Mouse (Mus musculus): ENCODE results near the gene Bbs4. TPM values are rescaled to one million over a fixed set of nuclear protein-coding genes. Genes with fewer than 3 reads are reported as not detected.

Gene Bbs4
- polyA plus RNA-seq (2012; rRNA removed): 0.66 and 0.90 TPM in 2 replicates

GRCm38 (mm10) chr9:59353253-59353639 lies at the start of gene Bbs4:
Gene Bbs4 (minus strand): TSS chr9:59353508.

GRCm38 (mm10) chr9:59290957-59291687 lies 62.2 kb downstream of the Bbs4 start, which contains the start of gene Adpgk:
Gene Adpgk (plus strand): TSS chr9:59291558.

Other genes starting within 250 kb of the Bbs4 start
- gene Adpgk, start 62.0 kb downstream of the Bbs4 start, polyA plus RNA-seq (2012; rRNA removed): 9.5 and 10.3 TPM in 2 replicates
- 3.2 and 4.1 TPM in 2 replicates for gene Arih1, start 133.1 kb upstream of the Bbs4 start, polyA plus RNA-seq (2012; rRNA removed)
- gene Hexa, start 186.0 kb upstream of the Bbs4 start, polyA plus RNA-seq (2012; rRNA removed): 32.8 and 42.4 TPM in 2 replicates
- 0.15 and 0.20 TPM in 2 replicates for gene Tmem202, start 186.3 kb upstream of the Bbs4 start, polyA plus RNA-seq (2012; rRNA removed)
- gene Celf6, start 224.4 kb upstream of the Bbs4 start, polyA plus RNA-seq (2012; rRNA removed): 1.2 and 2.2 TPM in 2 replicates

Data from stomach, adult 2 months (tissue).